Mouse (Mus musculus) MEL (cell line): ENCODE data around the gene Dusp2. TPM values are rescaled to one million over a fixed set of nuclear protein-coding genes. Genes with fewer than 3 reads are reported as not detected.

Experiments
- DNase-seq: peaks from one replicate; pipeline ENCODE4 v3.0.0; 2011; ENCODE audit warnings: low read depth, low spot score
- H3K27ac ChIP-seq: 2 replicates; pipeline ENCODE4 v1.5.1; 2012; ENCODE audit warnings: low read depth, mild to moderate bottlenecking, control low read depth, low read length, moderate library complexity; ENCODE audit not compliant: control insufficient read depth
- H3K27me3 ChIP-seq, 2 experiments: fragments of 150-350 bp in 1 of 2; sonication (generic) in 1 of 2; 2 replicates each; pipeline ENCODE4 v1.6.1; 2012; ENCODE audit warnings: low read length in 2 of 2, mild to moderate bottlenecking in 2 of 2, improper control_type of control experiment in 1 of 2, moderate library complexity in 1 of 2; ENCODE audit not compliant: insufficient read depth in 2 of 2, control insufficient read depth in 1 of 2
- H3K36me3 ChIP-seq, 2 experiments: 2 replicates each; pipeline ENCODE4 v1.6.1; 2012 to 2014; ENCODE audit warnings: low read length in 2 of 2, improper control_type of control experiment in 1 of 2, inconsistent platforms in 1 of 2, mild to moderate bottlenecking in 1 of 2; ENCODE audit not compliant: insufficient read depth in 2 of 2, control insufficient read depth in 1 of 2
- H3K4me1 ChIP-seq, 2 experiments: fragments of 150-350 bp in 1 of 2; sonication (generic) in 1 of 2; 2 replicates each; pipeline ENCODE4 v1.6.1; 2012; ENCODE audit warnings: low read length in 2 of 2, improper control_type of control experiment in 1 of 2, mild to moderate bottlenecking in 1 of 2; ENCODE audit not compliant: insufficient read depth in 2 of 2, control insufficient read depth in 1 of 2
- H3K4me3 ChIP-seq, 2 experiments: fragments of 150-350 bp in 1 of 2; sonication (generic) in 1 of 2; 2 replicates each; pipeline ENCODE4 v1.5.1; 2012; ENCODE audit warnings: low read depth in 2 of 2, low read length in 2 of 2, mild to moderate bottlenecking in 2 of 2, moderate library complexity in 2 of 2, control low read depth in 1 of 2, improper control_type of control experiment in 1 of 2; ENCODE audit not compliant: control insufficient read depth in 1 of 2, insufficient read depth in 1 of 2
- H3K79me2 ChIP-seq: 2 replicates; pipeline ENCODE4 v1.6.1; 2012; ENCODE audit warnings: mild to moderate bottlenecking, low read length, moderate library complexity; ENCODE audit not compliant: control insufficient read depth, poor library complexity, insufficient read depth
- H3K9ac ChIP-seq: 2 replicates; pipeline ENCODE4 v1.6.1; 2012; ENCODE audit warnings: low read depth, mild to moderate bottlenecking, control low read depth, low read length, moderate library complexity; ENCODE audit not compliant: control insufficient read depth, poor library complexity, severe bottlenecking
- H3K9me3 ChIP-seq: fragments of 150-350 bp; sonication (generic); replicated peaks from 2 replicates; pipeline ENCODE4 v1.6.1; 2012; ENCODE audit warnings: mild to moderate bottlenecking, low read length, improper control_type of control experiment, moderate library complexity; ENCODE audit not compliant: insufficient read depth
- BHLHE40 ChIP-seq: IDR thresholded peaks from 2 replicates; pipeline ENCODE4 v1.6.1; 2012; ENCODE audit warnings: low read depth, mild to moderate bottlenecking, inconsistent platforms, low read length, improper control_type of control experiment, borderline replicate concordance
- CHD1 ChIP-seq: IDR thresholded peaks from 2 replicates; pipeline ENCODE4 v1.6.1; 2012; ENCODE audit warnings: low read depth, mild to moderate bottlenecking, inconsistent platforms, low read length, improper control_type of control experiment
- CHD2 ChIP-seq: IDR thresholded peaks from 2 replicates; pipeline ENCODE4 v1.6.1; 2011; ENCODE audit warnings: low read length, improper control_type of control experiment
- CTCF ChIP-seq, 3 experiments: IDR thresholded peaks in 2 of 3; conservative IDR thresholded peaks in 1 of 3; 2 replicates each; pipeline ENCODE4 v1.5.1; 2011 to 2012; ENCODE audit warnings: low read length in 3 of 3, low read depth in 2 of 3, mild to moderate bottlenecking in 2 of 3, improper control_type of control experiment in 1 of 3, inconsistent platforms in 1 of 3, mixed read lengths in 1 of 3, moderate library complexity in 1 of 3; ENCODE audit not compliant: control insufficient read depth in 1 of 3, insufficient read depth in 1 of 3, poor library complexity in 1 of 3, severe bottlenecking in 1 of 3
- E2F4 ChIP-seq: IDR thresholded peaks from 2 replicates; pipeline ENCODE4 v1.6.1; 2011; ENCODE audit warnings: low read depth, low read length, improper control_type of control experiment, borderline replicate concordance
- ELF1 ChIP-seq: IDR thresholded peaks from 2 replicates; pipeline ENCODE4 v1.6.1; 2014; ENCODE audit warnings: low read depth, mild to moderate bottlenecking, inconsistent platforms, low read length, improper control_type of control experiment, moderate library complexity
- EP300 ChIP-seq, 2 experiments: IDR thresholded peaks; 2 replicates each; pipeline ENCODE4 v1.6.1; 2011; ENCODE audit warnings: improper control_type of control experiment in 2 of 2, low read length in 2 of 2, low read depth in 1 of 2, mild to moderate bottlenecking in 1 of 2
- HCFC1 ChIP-seq: IDR thresholded peaks from 2 replicates; pipeline ENCODE4 v1.6.1; 2012; ENCODE audit warnings: low read depth, mild to moderate bottlenecking, inconsistent platforms, low read length, improper control_type of control experiment, moderate library complexity
- KAT2A ChIP-seq: conservative IDR thresholded peaks from 2 replicates; pipeline ENCODE4 v1.6.1; 2012; ENCODE audit warnings: low read depth, low read length, improper control_type of control experiment, inconsistent platforms
- MAFK ChIP-seq: IDR thresholded peaks from 2 replicates; pipeline ENCODE4 v1.6.1; 2011; ENCODE audit warnings: low read depth, mild to moderate bottlenecking, low read length, improper control_type of control experiment, borderline replicate concordance
- MAX ChIP-seq: IDR thresholded peaks from 2 replicates; pipeline ENCODE4 v1.6.1; 2011; ENCODE audit warnings: low read length, improper control_type of control experiment
- MYC ChIP-seq: IDR thresholded peaks from 2 replicates; pipeline ENCODE4 v1.6.1; 2011; ENCODE audit warnings: low read depth, mild to moderate bottlenecking, low read length, improper control_type of control experiment, moderate library complexity
- NELFE ChIP-seq: IDR thresholded peaks from 2 replicates; pipeline ENCODE4 v1.6.1; 2011; ENCODE audit warnings: low read depth, low read length, improper control_type of control experiment
- POLR2AphosphoS2 ChIP-seq: IDR thresholded peaks from 2 replicates; pipeline ENCODE4 v1.6.1; 2011; ENCODE audit warnings: low read length, improper control_type of control experiment
- POLR2AphosphoS5 ChIP-seq: IDR thresholded peaks from 2 replicates; pipeline ENCODE4 v1.6.1; 2012; ENCODE audit warnings: low read depth, borderline replicate concordance, mild to moderate bottlenecking, inconsistent platforms, low read length, moderate library complexity, mixed read lengths
- RCOR1 ChIP-seq: IDR thresholded peaks from 2 replicates; pipeline ENCODE4 v1.6.1; 2012; ENCODE audit warnings: low read depth, mild to moderate bottlenecking, inconsistent platforms, low read length, improper control_type of control experiment
- SIN3A ChIP-seq: IDR thresholded peaks from 2 replicates; pipeline ENCODE4 v1.6.1; 2012; ENCODE audit warnings: low read length, improper control_type of control experiment, inconsistent platforms
- SMC3 ChIP-seq: IDR thresholded peaks from 2 replicates; pipeline ENCODE4 v1.6.1; 2011; ENCODE audit warnings: low read depth, low read length, improper control_type of control experiment
- TCF12 ChIP-seq: IDR thresholded peaks from 2 replicates; pipeline ENCODE4 v1.6.1; 2014; ENCODE audit warnings: low read depth, mild to moderate bottlenecking, inconsistent platforms, low read length, improper control_type of control experiment, moderate library complexity
- UBTF ChIP-seq: IDR thresholded peaks from 2 replicates; pipeline ENCODE4 v1.6.1; 2012; ENCODE audit warnings: low read depth, mild to moderate bottlenecking, inconsistent platforms, low read length, improper control_type of control experiment, moderate library complexity, borderline replicate concordance; ENCODE audit not compliant: insufficient read depth
- USF1 ChIP-seq: IDR thresholded peaks from 2 replicates; pipeline ENCODE4 v1.6.1; 2014; ENCODE audit warnings: low read depth, mild to moderate bottlenecking, inconsistent platforms, low read length, improper control_type of control experiment, moderate library complexity
- USF2 ChIP-seq, 2 experiments: IDR thresholded peaks; 2 replicates each; pipeline ENCODE4 v1.6.1; 2011 to 2012; ENCODE audit warnings: improper control_type of control experiment in 2 of 2, low read length in 2 of 2, borderline replicate concordance in 1 of 2, inconsistent platforms in 1 of 2, low read depth in 1 of 2, mild to moderate bottlenecking in 1 of 2; ENCODE audit not compliant: insufficient read depth in 1 of 2
- ZC3H11A ChIP-seq: IDR thresholded peaks from 2 replicates; pipeline ENCODE4 v1.6.1; 2012; ENCODE audit warnings: low read depth, mild to moderate bottlenecking, inconsistent platforms, low read length, improper control_type of control experiment
- ZKSCAN1 ChIP-seq: IDR thresholded peaks from 2 replicates; pipeline ENCODE4 v1.6.1; 2012; ENCODE audit warnings: low read depth, mild to moderate bottlenecking, inconsistent platforms, low read length, improper control_type of control experiment, moderate library complexity
- ZMIZ1 ChIP-seq: IDR thresholded peaks from 2 replicates; pipeline ENCODE4 v1.6.1; 2012; ENCODE audit warnings: low read depth, mild to moderate bottlenecking, inconsistent platforms, low read length, improper control_type of control experiment, moderate library complexity
- ZNF384 ChIP-seq: IDR thresholded peaks from 2 replicates; pipeline ENCODE4 v1.6.1; 2012; ENCODE audit warnings: low read depth, mild to moderate bottlenecking, inconsistent platforms, low read length, improper control_type of control experiment
- polyA plus RNA-seq, 2 experiments: library from polyadenylated mRNA; stranded (reverse) in 1 of 2; unstranded in 1 of 2; fragments of >175 nt in 1 of 2; fragments of >200 nt in 1 of 2; gene quantifications; 2 replicates each; pipeline versions ENCODE4 v1.2.1 to v1.2.4; 2012; ENCODE audit warnings: low replicate concordance in 2 of 2, low read depth in 1 of 2; ENCODE audit not compliant: insufficient read length in 2 of 2, insufficient read depth in 1 of 2, missing spikeins in 1 of 2
- total RNA-seq: library from RNA; depleted of rRNA; stranded (reverse); fragments of 300-350 nt; gene quantifications from 2 replicates; pipeline ENCODE4 v1.2.3, GENCODE M21; 2012

Dusp2 gene
- total and polyA plus RNA-seq, 3 experiments: 10.4 to 11.6 TPM; not detected in 1

DNA sequence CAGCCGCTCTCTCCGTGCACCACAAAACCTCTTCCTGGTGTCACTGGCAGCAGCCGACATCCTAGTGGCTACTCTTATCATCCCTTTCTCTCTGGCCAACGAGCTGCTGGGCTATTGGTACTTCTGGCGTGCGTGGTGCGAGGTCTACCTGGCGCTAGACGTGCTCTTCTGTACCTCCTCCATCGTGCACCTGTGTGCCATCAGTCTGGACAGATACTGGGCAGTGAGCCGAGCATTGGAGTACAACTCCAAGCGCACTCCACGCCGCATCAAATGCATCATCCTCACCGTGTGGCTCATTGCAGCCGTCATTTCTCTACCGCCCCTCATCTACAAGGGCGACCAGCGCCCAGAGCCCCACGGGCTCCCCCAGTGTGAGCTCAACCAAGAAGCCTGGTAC, 27.7 kb downstream of the Dusp2 start:
- Histone ChIP-seq H3K27ac (no peak overlapping the region), H3K9ac (no peak overlapping the region)

DNA sequence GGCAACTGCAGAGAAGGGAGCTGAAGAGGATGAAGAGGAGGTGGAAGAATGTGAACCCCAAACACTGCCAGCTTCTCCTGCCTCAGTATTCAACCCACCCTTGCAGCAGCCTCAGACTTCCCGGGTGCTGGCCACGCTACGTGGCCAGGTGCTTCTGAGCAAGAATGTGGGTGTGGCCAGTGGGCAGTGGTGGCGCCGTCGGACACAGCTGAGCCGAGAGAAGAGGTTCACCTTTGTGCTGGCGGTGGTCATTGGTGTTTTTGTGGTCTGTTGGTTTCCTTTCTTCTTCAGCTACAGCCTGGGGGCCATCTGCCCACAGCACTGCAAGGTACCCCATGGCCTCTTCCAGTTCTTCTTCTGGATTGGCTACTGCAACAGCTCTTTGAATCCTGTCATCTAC, 28.5 kb downstream of the Dusp2 start:
- DNase-seq: no peak
- H3K36me3 ChIP-seq: no peaks in the 10 kb centered on the region
- H3K9ac ChIP-seq: no peak overlapping the region
- H3K4me3 ChIP-seq: no peak overlapping the region
- TF ChIP-seq SMC3: no peak
- TF ChIP-seq CHD2: no peak
- no peak for TF ChIP-seq E2F4
- no peak for TF ChIP-seq EP300 (IDR thresholded peaks at IDR 0.05; ENCODE audit: low read depth in 1 of 2, low read length in 2 of 2)
- no peak for TF ChIP-seq UBTF
- no peak for TF ChIP-seq KAT2A
- TF ChIP-seq MYC: no peak
- no peak for TF ChIP-seq MAFK
- no peak for TF ChIP-seq BHLHE40
- TF ChIP-seq ELF1: no peak
- TF ChIP-seq RCOR1: no peak
- TF ChIP-seq ZMIZ1: no peak
- no peak for TF ChIP-seq CHD1
- no peak for TF ChIP-seq ZKSCAN1
- no peak for TF ChIP-seq NELFE
- TF ChIP-seq ZNF384: no peak
- TF ChIP-seq ZC3H11A: no peak
- TF ChIP-seq HCFC1: no peak
- no peaks in the 10 kb centered on the region for H3K9me3 ChIP-seq
- no peaks in the 10 kb centered on the region for H3K4me1 ChIP-seq
- no peaks in the 10 kb centered on the region for H3K79me2 ChIP-seq
- H3K27ac ChIP-seq: no peak overlapping the region
- H3K27me3 ChIP-seq: peaks cover 2 to 10% of the 10 kb centered on the region in 2 experiments

More for the DNA sequence above, 27.7 kb downstream of the Dusp2 start:
- Histone ChIP-seq H3K4me3 (no peak overlapping the region), H3K9me3 (no peaks in the 10 kb centered on the region), H3K79me2 (no peaks in the 10 kb centered on the region), H3K36me3 (no peaks in the 10 kb centered on the region), H3K4me1 (no peaks in the 10 kb centered on the region), H3K27me3 (peaks cover 2 to 10% of the 10 kb centered on the region in 2 experiments)
- no peak for DNase-seq
- TF ChIP-seq ZNF384 (no peak), USF2 (IDR thresholded peaks at IDR 0.05; ENCODE audit: borderline replicate concordance in 1 of 2, insufficient read depth in 1 of 2, low read depth in 1 of 2, low read length in 2 of 2) (no peak), EP300 (IDR thresholded peaks at IDR 0.05; ENCODE audit: low read depth in 1 of 2, low read length in 2 of 2) (no peak), TCF12 (no peak), MAX (no peak), POLR2AphosphoS5 (no peak), SMC3 (no peak), CTCF (IDR thresholded peaks at IDR 0.05 in 2 of 3, conservative IDR thresholded peaks at IDR 0.05 in 1 of 3; ENCODE audit: control insufficient read depth in 1 of 3, insufficient read depth in 1 of 3, low read depth in 2 of 3, low read length in 3 of 3, poor library complexity in 1 of 3, severe bottlenecking in 1 of 3) (no peak), POLR2AphosphoS2 (no peak), USF1 (no peak), CHD1 (no peak), SIN3A (no peak)
